Mouse (Mus musculus) heart, postnatal 14 days (tissue): ENCODE data around the gene Sipa1. TPM values are rescaled to one million over a fixed set of nuclear protein-coding genes. Genes with fewer than 3 reads are reported as not detected.
A peak's percentile ranks its signal among the peaks of the same experiment; 100 is the strongest.

Experiments used
- DNase-seq, 2 experiments: peaks; one replicate each; pipeline ENCODE4 v3.0.0; 2021 to 2022
- intact Hi-C: fragments of 180-260 bp; cut with DNase I; formaldehyde crosslinking; loops from one replicate; pipeline ENCODE4 v1.15.1; 2025
- microRNA-seq, 2 experiments: library from miRNA; unstranded; fragments of <30 nt; microRNA quantifications; one replicate each; pipeline ENCODE4 v1.2.0; 2021 to 2022
- total RNA-seq, 2 experiments: library from RNA; stranded (reverse); gene quantifications; 2 replicates each; pipeline ENCODE4 v1.2.3; 2021

The Sipa1 gene
- total RNA-seq, 2 experiments from 2014 or later: 32.7 to 33.8 TPM

- DNase-seq: no peak
- intact Hi-C loops: loop anchor here (2.0 kb wide), 1 partner anchor 23 kb away; no protein-coding TSS in a partner anchor
These were observed 51.5 kb downstream of the Sipa1 start for GRCm38 (mm10) chr19:5611973-5612372.

GRCm38 (mm10) chr19:5609547-5610404, 53.7 kb downstream of the Sipa1 start, which contains the start of gene Kat5:
TSS of gene Kat5 (minus strand) at chr19:5610237.
- DNase-seq: peak; percentile 89 to 93
- intact Hi-C loops: no loop called here

- intact Hi-C loops: no loop called here
These were observed 54.3 kb downstream of the Sipa1 start for GRCm38 (mm10) chr19:5609171-5609546.

GRCm38 (mm10) chr19:5608707-5609106, 54.8 kb downstream of the Sipa1 start:
- no peak for DNase-seq
- intact Hi-C loops: no loop called here

More at GRCm38 (mm10) chr19:5609171-5609546, 54.3 kb downstream of the Sipa1 start:
- DNase-seq: no peak

- intact Hi-C loops: no loop called here
- no peak for DNase-seq
These were observed 55.6 kb downstream of the Sipa1 start for GRCm38 (mm10) chr19:5607705-5608410.

- intact Hi-C loops: no loop called here
- no peak for DNase-seq
These were observed 57.3 kb downstream of the Sipa1 start for GRCm38 (mm10) chr19:5606196-5606595.

GRCm38 (mm10) chr19:5605126-5605525, 58.4 kb downstream of the Sipa1 start:
- DNase-seq: no peak
- intact Hi-C loops: no loop called here

GRCm38 (mm10) chr19:5603664-5604063, 59.8 kb downstream of the Sipa1 start:
- no peak for DNase-seq
- intact Hi-C loops: no loop called here

- intact Hi-C loops: no loop called here
- DNase-seq: peak; percentile 71 to 74
These were observed 61.6 kb downstream of the Sipa1 start, which contains the start of gene Rnaseh2c for GRCm38 (mm10) chr19:5601752-5602541. TSS of gene Rnaseh2c (plus strand) at chr19:5601873.

Small RNA genes lying within 50 kb of the gene (microRNA-seq; reads per million reads assigned to microRNA genes)
- 0.27 to 1.6 reads per million in 2 experiments for gene Mir6987

Other genes starting within 250 kb of the Sipa1 start
- gene Drap1, start 238.7 kb downstream of the Sipa1 start, total RNA-seq: 100 to 1,000 TPM; 252 to 264 TPM
- gene AI837181, start 238.6 kb downstream of the Sipa1 start, total RNA-seq: 10 to 100 TPM; 39.9 to 41.9 TPM
- gene Fosl1, start 216.2 kb downstream of the Sipa1 start, total RNA-seq: not detected
- 10 to 100 TPM in 1 of 2 experiments, 1 to 10 TPM in 1; 10.0 to 11.2 TPM for gene Ccdc85b, start 205.8 kb downstream of the Sipa1 start, total RNA-seq
- 10 to 100 TPM; 55.7 to 63.2 TPM for gene Fibp, start 203.1 kb downstream of the Sipa1 start, total RNA-seq
- under 1 TPM in 1 of 2 experiments, not detected in 1; 0.71 TPM for gene Ctsw, start 195.2 kb downstream of the Sipa1 start, total RNA-seq
- gene Efemp2, start 189.8 kb downstream of the Sipa1 start, total RNA-seq: 10 to 100 TPM; 17.9 to 18.3 TPM
- gene Mus81, start 175.3 kb downstream of the Sipa1 start, total RNA-seq: 10 to 100 TPM; 22.2 to 24.9 TPM
- gene Cfl1, start 173.3 kb downstream of the Sipa1 start, total RNA-seq: 100 to 1,000 TPM; 274 to 350 TPM
- gene 1700020D05Rik, start 159.9 kb downstream of the Sipa1 start, total RNA-seq: 1 to 10 TPM in 1 of 2 experiments, under 1 TPM in 1; 0.93 to 1.2 TPM
- 1 to 10 TPM; 6.6 to 8.5 TPM for gene Snx32, start 153.2 kb downstream of the Sipa1 start, total RNA-seq
- gene Ovol1, start 103.1 kb downstream of the Sipa1 start, total RNA-seq: not detected
- gene Ap5b1, start 95.7 kb downstream of the Sipa1 start, total RNA-seq: 1 to 10 TPM; 2.3 to 3.5 TPM
- 10 to 100 TPM; 50.8 to 51.8 TPM for gene Rnaseh2c, start 61.8 kb downstream of the Sipa1 start, total RNA-seq
- 10 to 100 TPM; 28.4 to 30.8 TPM for gene Kat5, start 53.5 kb downstream of the Sipa1 start, total RNA-seq
- 10 to 100 TPM; 25.8 to 29.9 TPM for gene Rela, start 26.2 kb downstream of the Sipa1 start, total RNA-seq
- gene Map3k11, start 25.0 kb upstream of the Sipa1 start, total RNA-seq: 10 to 100 TPM; 35.9 to 37.2 TPM
- 10 to 100 TPM; 24.0 to 24.9 TPM for gene Pcnx3, start 25.2 kb upstream of the Sipa1 start, total RNA-seq
- not detected for gene Kcnk7, start 40.7 kb upstream of the Sipa1 start, total RNA-seq
- 100 to 1,000 TPM; 124 to 141 TPM for gene Ehbp1l1, start 62.6 kb upstream of the Sipa1 start, total RNA-seq
- 10 to 100 TPM; 38.6 to 40.1 TPM for gene Fam89b, start 65.9 kb upstream of the Sipa1 start, total RNA-seq
- gene Ltbp3, start 77.2 kb upstream of the Sipa1 start, total RNA-seq: 10 to 100 TPM; 47.2 to 55.5 TPM
- gene Scyl1, start 107.7 kb upstream of the Sipa1 start, total RNA-seq: 10 to 100 TPM; 66.2 to 67.2 TPM
- 10 to 100 TPM; 15.6 to 15.8 TPM for gene Frmd8, start 211.6 kb upstream of the Sipa1 start, total RNA-seq
- 1 to 10 TPM; 3.3 to 4.5 TPM for gene Slc25a45, start 214.1 kb upstream of the Sipa1 start, total RNA-seq
- gene Tigd3, start 230.4 kb upstream of the Sipa1 start, total RNA-seq: under 1 TPM; 0.79 to 0.93 TPM
- gene Dpf2, start 249.3 kb upstream of the Sipa1 start, total RNA-seq: 100 to 1,000 TPM; 101 TPM